Mouse (Mus musculus): ENCODE data around the gene Tmem140. TPM values are rescaled to one million over a fixed set of nuclear protein-coding genes. Genes with fewer than 3 reads are reported as not detected.

Gene Tmem140
- polyA plus RNA-seq, 1 experiment from 2014 or later, result 0.86 TPM

DNA sequence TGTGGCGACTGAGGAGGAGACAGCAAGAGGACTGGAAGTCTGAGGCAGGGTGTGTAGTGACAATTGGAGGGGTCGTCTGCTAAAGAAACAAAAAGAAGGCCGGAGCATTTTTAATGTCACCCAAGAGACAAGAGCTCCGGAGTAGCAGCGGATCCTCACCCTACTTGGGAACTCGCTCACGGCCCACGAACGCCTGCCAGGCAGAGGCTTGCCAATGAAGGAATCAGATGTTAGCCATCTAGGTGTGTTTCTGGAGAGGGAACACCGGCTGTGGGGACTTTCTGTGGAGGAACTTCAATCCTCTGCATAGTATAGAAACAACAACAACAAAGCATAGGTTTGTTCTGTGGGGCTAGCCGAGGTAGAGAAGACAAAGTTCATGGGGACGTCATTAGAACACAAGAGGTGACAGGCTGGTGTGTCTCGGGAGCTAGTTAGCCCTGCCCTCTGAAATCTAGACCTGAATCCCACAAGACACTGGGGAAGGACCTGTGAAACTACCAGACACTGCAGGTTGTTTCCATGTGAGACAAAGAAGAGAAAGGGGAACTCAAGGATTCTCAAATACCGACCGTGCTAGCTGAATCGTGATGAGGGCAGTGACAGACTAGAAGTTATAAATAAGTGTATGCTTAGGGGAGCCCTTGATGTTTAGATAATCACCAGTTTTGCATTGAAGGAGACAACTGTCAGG, 4.5 kb downstream of the Tmem140 start:
- WGBS, result 73% methylated on average over 16 of the region's 16 CpGs
- Histone ChIP-seq H3K27me3 (ENCODE audit: control insufficient read depth, insufficient read depth, low read length) (no peaks in the 10 kb centered on the region), H3K4me3 (ENCODE audit: low read depth, low read length) (no peak overlapping the region), H3K9ac (replicated peaks; ENCODE audit: low read depth, low read length) (no peak overlapping the region), H3K36me3 (ENCODE audit: control insufficient read depth, insufficient read depth, low read length) (no peaks in the 10 kb centered on the region), H3K4me1 (ENCODE audit: control insufficient read depth, insufficient read depth, low read length) (no peaks in the 10 kb centered on the region), H3K9me3 (ENCODE audit: control insufficient read depth, low read length) (no peaks in the 10 kb centered on the region), H3K4me2 (ENCODE audit: low read depth, low read length) (no peak overlapping the region), H3K27ac (ENCODE audit: low read depth, low read length) (no peak overlapping the region)
- no peak for ATAC-seq (ENCODE audit: low read depth)

- no peak overlapping the region for H3K9ac ChIP-seq (replicated peaks; ENCODE audit: low read depth, low read length)
- no peak overlapping the region for H3K27ac ChIP-seq (ENCODE audit: low read depth, low read length)
- H3K36me3 ChIP-seq (ENCODE audit: control insufficient read depth, insufficient read depth, low read length), result no peaks in the 10 kb centered on the region
- no peaks in the 10 kb centered on the region for H3K27me3 ChIP-seq (ENCODE audit: control insufficient read depth, insufficient read depth, low read length)
- H3K4me3 ChIP-seq (ENCODE audit: low read depth, low read length), result no peak overlapping the region
- H3K4me2 ChIP-seq (ENCODE audit: low read depth, low read length), result no peak overlapping the region
- H3K4me1 ChIP-seq (ENCODE audit: control insufficient read depth, insufficient read depth, low read length), result no peaks in the 10 kb centered on the region
- 78% methylated on average over 9 of the region's 10 CpGs for WGBS
- ATAC-seq (ENCODE audit: low read depth), result no peak
- H3K9me3 ChIP-seq (ENCODE audit: control insufficient read depth, low read length), result no peaks in the 10 kb centered on the region
Observed at GRCm38 (mm10) chr6:34867995-34868350, 5.0 kb downstream of the Tmem140 start.

DNA sequence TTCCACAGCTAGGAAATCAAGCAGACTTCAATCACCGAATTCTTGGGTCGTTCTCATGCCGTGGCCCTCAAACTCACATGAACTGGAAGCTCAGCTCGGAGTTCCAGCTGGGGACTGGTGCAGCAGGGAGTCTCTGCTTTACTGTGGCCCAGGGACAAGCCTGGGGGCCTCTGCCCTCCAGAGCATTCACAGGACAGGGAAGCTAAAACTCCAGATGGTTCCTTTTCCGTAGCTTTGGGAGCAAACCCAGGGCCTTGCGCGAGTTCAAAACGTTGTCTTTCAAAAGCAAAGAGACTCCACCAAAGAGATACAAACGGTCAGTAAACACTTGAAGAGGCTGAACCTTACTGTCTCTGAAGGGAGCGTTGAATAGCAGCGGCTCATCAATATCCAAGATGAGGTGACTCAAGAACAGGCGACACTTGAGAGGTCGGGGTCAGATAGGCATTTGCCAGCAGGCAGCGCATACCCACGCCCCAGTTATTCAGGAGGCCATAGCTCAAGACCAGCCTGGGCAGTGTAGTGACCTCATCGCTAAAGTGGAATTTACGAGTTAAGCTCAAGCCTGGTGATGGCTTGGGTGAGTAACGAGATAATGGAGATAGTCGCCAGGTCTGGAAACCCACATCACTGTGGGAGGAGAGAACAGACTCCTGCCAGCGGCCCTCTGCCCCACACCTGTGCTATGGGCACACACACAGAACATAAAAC, 5.7 kb downstream of the Tmem140 start:
- no peak overlapping the region for H3K27ac ChIP-seq (ENCODE audit: low read depth, low read length)
- no peaks in the 10 kb centered on the region for H3K36me3 ChIP-seq (ENCODE audit: control insufficient read depth, insufficient read depth, low read length)
- H3K4me2 ChIP-seq (ENCODE audit: low read depth, low read length), result no peak overlapping the region
- no peaks in the 10 kb centered on the region for H3K27me3 ChIP-seq (ENCODE audit: control insufficient read depth, insufficient read depth, low read length)
- no peak for ATAC-seq (ENCODE audit: low read depth)
- H3K4me1 ChIP-seq (ENCODE audit: control insufficient read depth, insufficient read depth, low read length), result no peaks in the 10 kb centered on the region
- no peaks in the 10 kb centered on the region for H3K9me3 ChIP-seq (ENCODE audit: control insufficient read depth, low read length)
- WGBS, result 80% methylated on average over 20 of the region's 20 CpGs
- no peak overlapping the region for H3K4me3 ChIP-seq (ENCODE audit: low read depth, low read length)
- no peak overlapping the region for H3K9ac ChIP-seq (replicated peaks; ENCODE audit: low read depth, low read length)

- H3K27me3 ChIP-seq (ENCODE audit: control insufficient read depth, insufficient read depth, low read length), result no peaks in the 10 kb centered on the region
- no peaks in the 10 kb centered on the region for H3K4me1 ChIP-seq (ENCODE audit: control insufficient read depth, insufficient read depth, low read length)
- H3K9ac ChIP-seq (replicated peaks; ENCODE audit: low read depth, low read length), result no peak overlapping the region
- no peak overlapping the region for H3K4me2 ChIP-seq (ENCODE audit: low read depth, low read length)
- no peak for ATAC-seq (ENCODE audit: low read depth)
- 81% methylated on average over 13 of the region's 13 CpGs for whole genome bisulfite sequencing
- no peaks in the 10 kb centered on the region for H3K36me3 ChIP-seq (ENCODE audit: control insufficient read depth, insufficient read depth, low read length)
- H3K4me3 ChIP-seq (ENCODE audit: low read depth, low read length), result no peak overlapping the region
- no peak overlapping the region for H3K27ac ChIP-seq (ENCODE audit: low read depth, low read length)
- H3K9me3 ChIP-seq (ENCODE audit: control insufficient read depth, low read length), result no peaks in the 10 kb centered on the region
Observed at GRCm38 (mm10) chr6:34869225-34869915, 6.4 kb downstream of the Tmem140 start.

DNA sequence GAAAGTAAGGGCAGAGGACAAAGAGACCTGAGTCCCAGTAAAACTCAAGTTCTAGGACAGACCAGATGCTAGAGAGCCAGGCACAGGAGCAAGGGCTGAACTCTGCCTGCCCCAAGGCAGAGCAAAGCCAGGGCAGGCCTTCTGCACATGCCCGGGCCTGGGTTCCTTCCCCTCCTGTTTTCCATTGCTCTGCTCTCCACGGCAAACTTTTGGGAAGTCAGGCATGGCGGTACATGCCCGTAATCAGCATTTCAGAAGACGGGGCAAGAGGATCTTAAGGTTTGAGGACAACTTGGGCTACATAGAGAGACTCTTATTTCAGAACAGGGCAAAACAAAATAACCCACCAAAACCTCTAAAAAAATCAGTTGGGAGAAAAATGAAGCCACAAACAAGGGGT, 7.2 kb downstream of the Tmem140 start:
- WGBS, result 89% methylated on average over 5 of the region's 5 CpGs
- H3K4me2 ChIP-seq (ENCODE audit: low read depth, low read length), result no peak overlapping the region
- H3K4me1 ChIP-seq (ENCODE audit: control insufficient read depth, insufficient read depth, low read length), result no peaks in the 10 kb centered on the region
- no peak for ATAC-seq (ENCODE audit: low read depth)
- H3K9me3 ChIP-seq (ENCODE audit: control insufficient read depth, low read length), result no peaks in the 10 kb centered on the region
- no peak overlapping the region for H3K27ac ChIP-seq (ENCODE audit: low read depth, low read length)
- no peak overlapping the region for H3K4me3 ChIP-seq (ENCODE audit: low read depth, low read length)
- no peak overlapping the region for H3K9ac ChIP-seq (replicated peaks; ENCODE audit: low read depth, low read length)
- H3K36me3 ChIP-seq (ENCODE audit: control insufficient read depth, insufficient read depth, low read length), result no peaks in the 10 kb centered on the region
- no peaks in the 10 kb centered on the region for H3K27me3 ChIP-seq (ENCODE audit: control insufficient read depth, insufficient read depth, low read length)

- Histone ChIP-seq H3K9ac (replicated peaks; ENCODE audit: low read depth, low read length) (no peak overlapping the region), H3K27ac (ENCODE audit: low read depth, low read length) (no peak overlapping the region), H3K4me2 (ENCODE audit: low read depth, low read length) (no peak overlapping the region), H3K4me3 (ENCODE audit: low read depth, low read length) (no peak overlapping the region), H3K9me3 (ENCODE audit: control insufficient read depth, low read length) (no peaks in the 10 kb centered on the region), H3K27me3 (ENCODE audit: control insufficient read depth, insufficient read depth, low read length) (no peaks in the 10 kb centered on the region), H3K36me3 (ENCODE audit: control insufficient read depth, insufficient read depth, low read length) (no peaks in the 10 kb centered on the region), H3K4me1 (ENCODE audit: control insufficient read depth, insufficient read depth, low read length) (no peaks in the 10 kb centered on the region)
- ATAC-seq (ENCODE audit: low read depth), result no peak
- WGBS, result 86% methylated on average over 5 of the region's 5 CpGs
Observed at GRCm38 (mm10) chr6:34870724-34871123, 7.8 kb downstream of the Tmem140 start.

GRCm38 (mm10) chr6:34871929-34872328, 9.0 kb downstream of the Tmem140 start:
- Histone ChIP-seq H3K4me1 (ENCODE audit: control insufficient read depth, insufficient read depth, low read length) (peaks cover 4% of the 10 kb centered on the region), H3K27ac (ENCODE audit: low read depth, low read length) (no peak overlapping the region), H3K36me3 (ENCODE audit: control insufficient read depth, insufficient read depth, low read length) (no peaks in the 10 kb centered on the region), H3K4me2 (ENCODE audit: low read depth, low read length) (no peak overlapping the region), H3K27me3 (ENCODE audit: control insufficient read depth, insufficient read depth, low read length) (no peaks in the 10 kb centered on the region), H3K9ac (replicated peaks; ENCODE audit: low read depth, low read length) (no peak overlapping the region), H3K4me3 (ENCODE audit: low read depth, low read length) (no peak overlapping the region), H3K9me3 (ENCODE audit: control insufficient read depth, low read length) (no peaks in the 10 kb centered on the region)
- no peak for ATAC-seq (ENCODE audit: low read depth)
- 93% methylated on average over 7 of the region's 7 CpGs for WGBS

GRCm38 (mm10) chr6:34872871-34873270, 9.9 kb downstream of the Tmem140 start:
- Histone ChIP-seq H3K9ac (replicated peaks; ENCODE audit: low read depth, low read length) (no peak overlapping the region), H3K4me3 (ENCODE audit: low read depth, low read length) (no peak overlapping the region), H3K36me3 (ENCODE audit: control insufficient read depth, insufficient read depth, low read length) (no peaks in the 10 kb centered on the region), H3K9me3 (ENCODE audit: control insufficient read depth, low read length) (no peaks in the 10 kb centered on the region), H3K27me3 (ENCODE audit: control insufficient read depth, insufficient read depth, low read length) (no peaks in the 10 kb centered on the region), H3K4me1 (ENCODE audit: control insufficient read depth, insufficient read depth, low read length) (peaks cover 5% of the 10 kb centered on the region), H3K4me2 (ENCODE audit: low read depth, low read length) (no peak overlapping the region), H3K27ac (ENCODE audit: low read depth, low read length) (no peak overlapping the region)
- no peak for ATAC-seq (ENCODE audit: low read depth)
- WGBS, result 83% methylated on average over 10 of the region's 10 CpGs
